Mouse (Mus musculus) CH12F3 (cell line): ENCODE data around the gene Gh.
"Not testable (repeated sequence)": the region's sequence is repeated elsewhere in the genome, so short reads cannot be mapped to it uniquely, and the experiment has no call there.

Experiments
- in situ Hi-C: fragments of 300-500 bp; cut with MboI; formaldehyde crosslinking; loops from 2 replicates; pipeline ENCODE4 v1.14.3; 2020; ENCODE audit warnings: low sequenced_read_pairs

Gh gene

DNA sequence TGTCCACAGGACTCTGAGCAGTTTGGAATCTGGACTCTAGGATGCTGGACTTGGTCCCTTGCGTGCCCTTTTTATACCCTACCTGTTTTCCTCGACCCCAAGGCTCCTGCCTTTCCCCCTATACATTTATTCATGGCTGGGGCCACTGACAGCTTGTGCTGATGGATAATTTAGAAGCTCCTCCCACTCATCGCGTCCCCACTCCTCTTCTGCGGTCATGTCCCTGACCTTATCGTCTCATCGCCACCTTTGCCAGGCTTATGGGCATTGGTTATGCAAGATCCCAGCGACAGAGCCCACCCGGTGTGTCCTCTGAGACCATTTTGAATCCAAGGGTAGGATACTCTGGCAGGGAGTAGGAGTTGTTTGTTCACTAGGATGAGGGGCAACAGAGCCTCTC lies at the start of gene Gh:
TSS of gene Gh (minus strand) at position 101 of the 400 bp plus-strand sequence.
- in situ Hi-C loops, result no loop called here

DNA sequence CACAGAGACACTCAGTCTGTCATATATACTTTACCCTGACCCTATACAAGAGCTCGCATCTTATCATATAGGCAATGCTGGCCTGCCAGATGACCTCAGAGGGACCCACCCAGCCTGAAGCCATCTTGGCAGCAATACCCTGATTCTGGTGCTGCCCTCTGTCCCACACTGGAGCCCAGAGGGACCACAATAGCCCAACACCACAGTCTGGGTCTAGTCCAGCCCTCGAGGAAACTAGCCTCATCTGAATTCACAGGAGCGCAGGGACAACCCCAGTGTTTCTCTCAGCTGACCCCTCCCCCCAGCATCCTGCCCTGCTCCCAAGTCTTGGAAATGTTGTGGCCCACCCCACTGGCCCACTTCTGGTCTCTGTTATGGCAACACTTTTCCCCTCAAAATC lies 49.6 kb upstream of the Gh start:
- in situ Hi-C loops, result no loop called here

GRCm38 (mm10) chr11:106350853-106351252 lies 49.2 kb upstream of the Gh start:
- in situ Hi-C loops, result no loop called here

DNA sequence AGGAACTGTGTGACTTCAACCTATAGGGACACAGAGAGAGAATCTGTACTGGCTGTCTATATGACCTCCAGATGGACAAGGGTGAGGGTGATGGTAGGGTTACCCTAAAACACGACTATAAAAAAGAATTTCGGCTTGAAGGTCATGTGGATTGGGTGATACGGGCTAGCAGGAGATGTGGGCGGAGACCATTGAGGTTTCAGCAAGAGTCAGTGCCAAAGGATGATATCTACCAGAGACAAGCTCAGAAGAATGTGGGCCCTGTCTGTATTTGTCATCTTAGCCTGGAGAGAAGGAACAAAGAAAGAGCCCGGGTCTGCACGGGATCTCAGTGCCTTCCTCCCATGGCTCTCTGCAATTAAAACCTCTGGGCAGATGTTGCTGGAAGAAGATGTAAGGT lies 48.1 kb upstream of the Gh start:
- in situ Hi-C loops, result no loop called here

GRCm38 (mm10) chr11:106344910-106345309 lies 43.2 kb upstream of the Gh start:
- in situ Hi-C loops, result no loop called here

DNA sequence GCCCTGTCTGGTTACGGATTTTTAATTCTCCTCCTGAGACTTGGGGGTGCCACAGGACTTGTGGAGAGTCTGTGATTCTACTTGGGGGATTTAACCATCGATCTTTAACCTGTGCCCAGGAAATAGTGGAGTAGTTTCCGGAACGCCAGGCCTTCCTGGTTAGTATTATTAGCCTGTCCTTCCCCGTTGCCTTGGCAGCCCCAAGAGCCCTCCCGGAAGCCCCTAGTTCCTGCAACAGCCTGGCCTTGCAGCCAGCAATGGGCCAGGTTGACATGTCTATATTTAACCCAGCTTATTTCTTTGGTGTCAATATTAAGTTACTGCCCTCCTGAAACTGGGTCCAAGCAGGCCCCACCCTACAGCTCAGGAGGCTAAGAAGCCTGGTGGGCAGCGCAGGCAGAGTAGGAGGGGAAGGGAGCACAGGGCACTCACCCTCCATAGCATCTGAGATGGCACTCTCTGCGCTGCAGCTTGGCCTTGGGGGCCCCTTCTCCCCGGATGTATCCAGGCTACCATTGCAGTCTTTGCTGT lies 39.4 kb upstream of the Gh start:
- in situ Hi-C loops, result no loop called here

GRCm38 (mm10) chr11:106339323-106339722 lies 37.7 kb upstream of the Gh start:
- in situ Hi-C loops, result not testable (repeated sequence)

- in situ Hi-C loops, result no loop called here
These were observed 37.2 kb upstream of the Gh start for GRCm38 (mm10) chr11:106338870-106339269.

- in situ Hi-C loops, result no loop called here
These were observed 36.4 kb upstream of the Gh start for GRCm38 (mm10) chr11:106338029-106338428.

DNA sequence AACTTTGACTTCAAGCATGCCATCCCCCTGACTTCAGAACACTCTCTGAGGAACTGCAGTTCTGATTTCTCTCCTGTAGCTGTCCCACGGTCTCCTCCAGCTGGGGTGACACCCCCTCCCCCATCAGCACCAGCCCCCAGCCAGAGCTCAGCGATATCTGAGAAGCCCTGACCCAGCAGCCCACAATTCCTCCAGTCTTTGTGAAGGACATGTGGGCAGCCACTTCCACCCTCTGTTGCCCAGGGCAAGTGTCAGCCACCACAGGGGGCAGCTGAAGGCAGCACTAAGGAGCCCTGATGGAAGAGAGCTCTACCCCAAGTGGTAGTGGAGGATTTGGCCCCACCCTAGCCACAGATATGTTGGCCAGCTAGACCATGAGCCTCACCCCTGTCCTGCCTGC lies 32.4 kb upstream of the Gh start:
- in situ Hi-C loops, result no loop called here

DNA sequence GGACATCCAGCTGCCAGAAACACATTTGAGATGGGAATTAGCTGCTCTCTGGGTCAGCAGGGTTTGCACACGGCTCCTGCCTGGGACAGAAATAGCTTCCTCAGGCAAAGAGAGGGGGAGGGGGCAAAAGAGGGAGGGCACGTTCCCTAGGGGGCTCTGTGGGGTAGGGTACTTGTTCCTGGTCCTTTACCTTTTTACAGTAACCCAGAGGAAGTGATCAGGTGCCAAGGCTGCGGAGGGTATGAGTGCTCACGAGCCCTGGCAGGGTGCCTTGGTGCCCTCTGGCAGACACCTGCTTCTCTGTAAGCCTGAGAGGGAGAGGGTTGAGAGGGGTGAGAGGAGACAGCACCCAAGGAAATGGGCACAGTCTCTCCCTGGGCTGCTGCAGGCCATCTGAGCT lies 30.8 kb upstream of the Gh start:
- in situ Hi-C loops, result no loop called here

GRCm38 (mm10) chr11:106329682-106330081 lies 28.0 kb upstream of the Gh start:
- in situ Hi-C loops, result loop anchor here (5.0 kb wide), 1 partner anchor 63 kb away; no protein-coding TSS in a partner anchor

DNA sequence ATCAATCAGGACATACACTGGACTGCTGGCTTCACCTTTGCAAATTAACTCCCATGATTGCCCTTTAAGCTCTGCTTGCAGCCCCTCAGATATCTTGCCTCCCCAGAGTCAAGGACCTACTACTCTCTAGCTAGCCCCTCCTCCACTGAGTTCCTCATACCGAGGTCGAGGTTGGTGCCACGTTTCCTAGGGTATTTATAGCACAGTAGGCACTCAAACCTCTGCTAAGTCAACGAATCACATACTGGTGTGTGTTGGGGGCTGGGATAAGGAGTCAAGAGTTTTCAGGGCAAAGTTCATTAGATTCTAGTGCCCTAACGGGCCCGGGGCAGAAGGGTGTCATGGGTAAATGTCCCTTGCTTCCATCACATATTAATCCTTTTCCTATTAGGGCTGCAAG lies 27.5 kb upstream of the Gh start:
- in situ Hi-C loops, result loop anchor here (5.0 kb wide), 1 partner anchor 63 kb away; no protein-coding TSS in a partner anchor

DNA sequence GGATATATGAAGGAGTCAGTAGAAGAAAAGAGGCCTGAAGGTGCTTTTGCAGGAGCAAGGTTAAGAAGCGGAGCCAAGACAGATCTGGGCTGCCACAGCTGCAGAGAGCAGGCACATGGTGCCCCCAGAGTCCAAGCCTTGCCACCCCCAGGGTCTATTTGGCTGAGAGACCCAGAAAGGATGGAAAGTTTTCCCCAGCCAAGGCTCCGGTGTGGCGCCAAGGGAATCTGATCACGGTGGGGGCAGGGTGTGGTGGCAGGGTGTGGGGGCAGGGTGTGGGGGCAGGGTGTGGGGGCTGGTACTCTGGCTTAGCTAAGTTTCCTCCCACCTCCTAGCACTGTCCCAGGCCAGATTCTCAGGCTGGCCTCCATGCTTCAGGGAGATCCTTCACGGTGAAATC lies 26.9 kb upstream of the Gh start:
- in situ Hi-C loops, result loop anchor here (5.0 kb wide), 1 partner anchor 64 kb away; no protein-coding TSS in a partner anchor

GRCm38 (mm10) chr11:106326475-106326874 lies 24.8 kb upstream of the Gh start:
- in situ Hi-C loops, result loop anchor here (5.0 kb wide), 1 partner anchor 66 kb away; no protein-coding TSS in a partner anchor

- in situ Hi-C loops, result loop anchor here (5.0 kb wide), 1 partner anchor 67 kb away; no protein-coding TSS in a partner anchor
These were observed 24.0 kb upstream of the Gh start for GRCm38 (mm10) chr11:106325566-106326206.

DNA sequence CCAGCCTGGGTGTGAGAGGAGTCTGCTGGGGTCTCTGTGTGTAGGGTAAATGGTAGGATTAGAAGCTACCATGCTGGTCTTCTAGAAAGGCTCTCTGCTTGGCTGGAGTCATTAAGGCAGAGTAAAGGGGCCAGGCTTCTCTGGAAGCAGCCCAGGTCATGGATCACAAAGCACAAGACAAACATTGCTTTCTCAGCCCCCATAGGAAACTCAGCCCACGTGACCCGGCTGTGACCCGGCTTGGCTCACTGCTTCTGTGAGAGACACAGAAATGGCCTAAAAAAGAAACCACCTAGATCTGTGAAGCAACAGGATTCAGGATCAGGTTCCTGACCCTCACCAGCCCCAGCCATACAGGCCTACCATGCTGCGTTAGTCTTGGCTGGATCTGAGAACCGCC lies 23.2 kb upstream of the Gh start:
- in situ Hi-C loops, result loop anchor here (5.0 kb wide), 1 partner anchor 67 kb away; no protein-coding TSS in a partner anchor

GRCm38 (mm10) chr11:106318406-106319366 lies 17.0 kb upstream of the Gh start:
- in situ Hi-C loops, result no loop called here

DNA sequence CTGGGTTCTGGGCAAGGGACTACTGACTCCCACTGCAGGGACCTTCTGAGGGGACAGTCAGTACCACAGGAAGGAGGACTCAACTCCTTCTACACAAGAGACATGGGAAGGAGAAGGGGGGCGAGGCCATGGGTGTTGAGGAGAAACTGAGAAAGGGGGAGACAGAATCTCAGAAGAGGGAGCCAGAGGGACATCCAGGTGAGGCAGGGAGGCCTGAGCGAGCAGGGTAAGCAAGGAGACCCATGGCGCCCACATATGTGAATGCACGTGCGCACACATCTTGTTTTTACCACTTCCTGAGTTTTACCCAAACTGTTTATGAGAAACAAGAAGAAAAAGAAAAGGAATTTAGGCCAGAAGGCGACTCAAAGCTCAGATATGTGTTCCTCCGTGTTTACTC lies 16.1 kb upstream of the Gh start:
- in situ Hi-C loops, result no loop called here

DNA sequence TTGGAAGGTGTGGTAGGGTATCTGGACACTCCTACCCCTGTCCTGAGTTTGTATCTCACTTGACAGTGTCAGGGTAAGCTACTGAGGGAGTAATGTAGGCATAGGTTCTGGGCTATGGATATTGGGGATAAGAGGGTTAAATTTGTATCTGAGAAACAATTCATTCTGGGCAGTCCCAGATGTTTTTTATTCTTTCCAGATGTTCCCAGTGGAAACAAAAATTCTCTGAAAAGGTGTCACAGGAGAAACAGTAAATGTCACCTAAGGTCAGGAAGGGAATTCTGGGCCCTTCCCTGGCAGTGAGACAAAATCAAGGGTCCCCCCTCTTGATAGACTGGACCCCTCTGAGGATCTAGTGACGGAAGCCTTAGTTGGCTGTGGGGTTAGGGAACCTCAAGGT lies 14.8 kb upstream of the Gh start:
- in situ Hi-C loops, result no loop called here

DNA sequence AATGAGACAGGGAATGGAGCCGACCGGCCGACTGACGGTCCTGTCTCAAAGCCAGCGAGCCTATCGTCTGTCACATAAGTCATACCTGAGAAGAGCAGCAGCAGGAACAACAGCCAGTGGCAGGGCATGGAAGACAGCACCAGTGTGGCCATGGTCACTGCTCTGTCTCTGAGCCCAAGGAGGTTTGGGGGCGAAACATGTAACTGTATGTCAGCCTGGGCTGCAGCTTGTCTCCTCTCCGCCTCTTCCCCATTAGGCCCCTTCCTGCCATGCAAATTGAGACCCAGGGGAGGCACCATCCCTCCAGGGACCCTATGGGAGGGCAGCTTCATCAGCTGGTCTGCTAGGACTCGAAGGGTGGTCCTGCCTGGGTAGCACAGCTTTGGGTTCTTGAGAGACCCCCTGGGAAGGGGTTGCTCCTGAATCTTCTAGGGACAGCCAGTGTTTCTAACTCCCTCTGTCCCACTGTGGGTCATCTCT lies 12.7 kb upstream of the Gh start, which contains the start of gene Cd79b:
TSS of gene Cd79b (minus strand) at position 430 of the 480 bp plus-strand sequence.
- in situ Hi-C loops, result no loop called here
